Mouse (Mus musculus) kidney, adult 18-20 months (tissue): ENCODE data around the gene Gm17455.

Source experiments
- DNase-seq: peaks from one replicate; pipeline ENCODE4 v3.0.0; 2021

Gm17455 gene

GRCm38 (mm10) chr10:60422756-60423155 is 23.2 kb downstream of the Gm17455 start:
- no peak for DNase-seq

DNA sequence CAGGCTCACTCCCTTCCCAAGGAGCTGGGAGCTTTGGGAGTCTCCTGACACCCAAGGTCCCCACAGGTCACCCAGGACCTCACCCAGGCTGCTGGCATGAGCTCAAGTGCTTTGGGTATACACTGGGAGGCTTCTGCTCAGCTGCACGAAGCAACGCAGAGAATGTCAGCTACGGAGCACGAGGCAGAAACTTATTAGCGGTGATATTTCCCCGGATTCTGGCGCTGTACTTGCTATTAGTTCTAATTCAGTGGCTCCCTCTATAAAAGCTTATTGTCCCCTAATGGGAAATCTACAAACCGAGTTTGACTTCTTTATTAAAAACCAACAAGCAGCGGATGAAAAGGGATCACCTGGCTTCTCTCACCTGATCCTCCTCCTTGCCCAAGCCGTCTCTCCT is 30.5 kb downstream of the Gm17455 start:
- DNase-seq = no peak

DNA sequence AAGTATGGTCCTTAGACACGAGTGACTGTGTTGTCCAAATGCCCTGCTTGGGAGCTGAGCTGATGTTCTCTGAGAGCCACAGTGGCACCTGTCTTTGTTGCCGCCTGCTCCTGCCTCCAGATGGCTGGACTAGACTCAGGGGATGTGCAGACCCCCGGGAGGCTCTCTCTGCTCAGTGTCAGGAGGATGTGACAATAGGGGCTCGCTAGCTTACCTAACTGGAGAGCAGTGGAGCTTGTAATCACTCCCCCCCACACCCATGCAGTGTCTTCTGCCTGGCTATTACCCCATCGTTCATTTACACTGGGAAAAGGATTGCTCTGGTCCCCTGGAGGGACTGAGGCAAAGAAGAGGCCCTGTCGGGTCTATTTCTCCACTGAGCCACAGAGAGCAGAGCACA is 31.1 kb downstream of the Gm17455 start:
- DNase-seq = no peak

DNA sequence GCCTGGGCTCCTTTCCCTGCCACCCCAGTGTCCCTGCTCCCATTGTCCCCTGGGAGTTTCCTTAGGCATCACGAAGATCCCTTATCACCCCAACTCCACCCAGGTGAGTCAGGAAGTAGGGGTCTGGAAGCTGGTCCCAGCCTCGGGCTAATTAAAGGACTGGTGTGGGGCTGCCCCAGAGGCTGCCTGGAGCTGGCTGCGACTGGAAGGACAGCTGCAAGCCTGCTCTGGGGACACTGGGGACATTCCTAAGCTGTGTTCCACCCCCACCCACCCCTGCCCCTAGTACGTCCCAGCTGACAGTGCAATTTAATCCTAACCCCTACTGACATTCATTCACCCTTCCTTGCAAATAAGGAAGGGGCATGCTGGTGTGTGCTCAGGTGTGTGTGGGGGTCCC is 33.2 kb downstream of the Gm17455 start:
- DNase-seq = no peak

DNA sequence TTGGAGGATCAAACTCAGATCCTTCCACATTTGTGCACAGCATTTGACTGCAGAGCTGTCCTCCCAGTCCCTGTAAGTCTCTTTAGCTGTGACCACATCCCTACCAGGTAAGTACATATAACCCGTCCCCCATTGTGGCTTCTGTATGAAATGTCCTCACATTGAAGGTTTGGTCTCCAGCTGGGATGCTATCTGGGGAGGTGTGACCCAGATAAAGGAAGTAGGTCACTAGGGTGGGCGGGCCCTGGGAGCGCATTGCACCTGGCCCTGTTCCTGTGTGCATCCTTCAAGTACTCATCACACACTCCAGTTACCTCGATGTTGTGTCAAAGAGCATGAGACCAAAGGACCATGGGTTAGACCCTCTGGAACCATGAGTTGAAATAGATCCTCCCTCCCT is 42.8 kb downstream of the Gm17455 start:
- DNase-seq = no peak

DNA sequence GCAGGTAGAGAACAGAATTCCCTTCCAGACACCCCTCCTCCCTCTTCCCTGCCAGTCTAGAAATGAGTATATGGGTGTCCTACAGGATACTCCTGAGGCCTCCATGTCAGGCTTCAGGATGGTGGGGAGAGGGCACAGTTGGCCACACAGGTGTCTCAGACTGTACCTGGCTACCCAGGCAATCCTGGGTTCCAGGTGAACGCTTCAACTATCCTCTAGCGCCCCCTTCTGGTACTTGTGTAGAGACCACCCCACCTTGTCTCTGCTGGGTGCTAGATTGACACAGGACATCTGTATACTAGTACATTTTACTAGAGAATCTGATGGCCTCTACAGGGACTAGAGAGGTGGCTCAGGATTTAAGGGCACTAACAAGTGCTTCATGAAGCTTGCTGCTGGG is 43.6 kb downstream of the Gm17455 start:
- no peak for DNase-seq

DNA sequence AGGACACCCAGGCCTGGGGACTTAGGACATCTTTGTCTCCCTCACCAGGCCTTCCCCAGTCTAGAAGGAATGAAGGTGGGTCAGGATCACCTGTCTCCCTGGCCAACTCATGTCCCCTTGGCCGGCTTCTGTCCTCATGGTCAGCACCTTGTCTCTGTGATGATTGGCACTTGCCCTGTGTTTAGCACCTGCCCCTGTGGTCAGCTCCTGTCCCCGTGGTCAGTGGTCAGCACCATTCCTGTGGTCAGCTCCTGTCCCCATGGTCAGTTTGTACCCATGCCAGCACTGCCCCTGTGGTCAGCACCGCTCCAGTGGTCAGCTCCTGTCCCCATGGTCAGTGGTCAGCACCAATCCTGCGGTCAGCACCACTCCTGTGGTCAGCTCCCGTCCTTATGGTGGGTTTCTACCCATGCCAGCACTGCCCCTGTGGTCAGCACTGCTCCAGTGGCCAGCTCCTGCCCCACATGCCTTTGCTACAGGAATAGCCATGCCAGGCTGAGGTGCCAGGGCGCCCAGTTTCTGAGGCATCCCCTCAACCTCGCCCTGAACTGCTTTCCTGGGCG is 45.6 kb downstream of the Gm17455 start:
- DNase-seq = peak; percentile 10

DNA sequence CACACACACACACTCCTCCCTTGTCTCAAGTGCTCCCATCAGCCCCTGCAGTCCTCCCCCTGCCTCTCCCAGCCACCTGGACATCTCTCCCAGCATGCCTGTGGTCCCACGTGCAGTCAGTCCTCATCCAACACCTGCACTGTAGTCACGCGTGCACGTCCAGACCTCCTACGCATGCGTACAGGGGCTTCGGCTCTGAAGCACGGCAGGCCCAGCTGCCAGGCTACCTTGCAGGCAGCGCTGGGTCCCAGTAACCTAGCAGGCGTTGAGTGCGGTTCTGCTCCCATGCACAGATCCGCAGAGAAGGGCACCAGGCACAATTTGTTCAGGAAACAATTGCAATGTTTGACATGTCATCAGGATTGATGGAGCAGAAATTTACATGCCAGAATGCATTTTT is 47.7 kb downstream of the Gm17455 start:
- no peak for DNase-seq
